Mouse (Mus musculus) adrenal gland, adult 8-10 months (tissue): ENCODE measurements around the gene Foxj3. TPM values are rescaled to one million over a fixed set of nuclear protein-coding genes. Genes with fewer than 3 reads are reported as not detected.

Experiments
- total RNA-seq, 4 experiments: library from RNA; stranded (reverse); gene quantifications; 2 replicates each; pipeline ENCODE4 v1.2.4; 2022

Foxj3 gene
- total RNA-seq, 4 experiments from 2014 or later, result 36.4 to 54.2 (median 52.0) TPM

Other genes starting within 250 kb of the Foxj3 start
- gene Ybx1, start 242.4 kb upstream of the Foxj3 start, total RNA-seq, result 100 to 1,000 TPM; 443 to 619 (median 512) TPM
- 10 to 100 TPM; 17.7 to 25.4 (median 24.3) TPM for gene Ppih, start 216.5 kb upstream of the Foxj3 start, total RNA-seq
- 10 to 100 TPM; 15.6 to 33.1 (median 20.5) TPM for gene Ccdc30, start 121.5 kb upstream of the Foxj3 start, total RNA-seq
- gene Ppcs, start 114.6 kb upstream of the Foxj3 start, total RNA-seq, result 10 to 100 TPM; 47.3 to 58.1 (median 49.5) TPM
- 1 to 10 TPM; 3.7 to 9.4 (median 6.6) TPM for gene Zmynd12, start 114.2 kb upstream of the Foxj3 start, total RNA-seq
- under 1 TPM; 0.29 to 0.59 (median 0.46) TPM for gene Rimkla, start 44.4 kb upstream of the Foxj3 start, total RNA-seq
- gene Frg2f1, start 2.5 kb downstream of the Foxj3 start, total RNA-seq, result 10 to 100 TPM in 1 of 4 experiments, 1 to 10 TPM in 3; 8.7 to 10.2 (median 9.2) TPM
- gene Guca2a, start 100.7 kb downstream of the Foxj3 start, total RNA-seq, result under 1 TPM in 1 of 4 experiments, not detected in 3; 0.73 TPM
- gene Guca2b, start 122.0 kb downstream of the Foxj3 start, total RNA-seq, result not detected
- 10 to 100 TPM in 3 of 4 experiments, 1 to 10 TPM in 1; 8.1 to 28.5 (median 18.5) TPM for gene Hivep3, start 196.8 kb downstream of the Foxj3 start, total RNA-seq